Mouse (Mus musculus) frontal cortex, adult 2 months (tissue): ENCODE measurements around the gene Adamts2. TPM values are rescaled to one million over a fixed set of nuclear protein-coding genes. Genes with fewer than 3 reads are reported as not detected.
A peak's percentile ranks its signal among the peaks of the same experiment; 100 is the strongest.

ENCODE experiments used
- DNase-seq, 2 experiments: peaks; one replicate each; pipeline ENCODE4 v3.0.0; 2022; ENCODE audit warnings: low spot score in 1 of 2; ENCODE audit errors: extremely low spot score in 1 of 2
- polyA plus RNA-seq: library from polyadenylated mRNA; depleted of rRNA; stranded (reverse); fragments of >200 nt; gene quantifications from 2 replicates; pipeline ENCODE4 v1.2.3, GENCODE M21; 2012; rRNA removed

The Adamts2 gene
- polyA plus RNA-seq = 6.6 and 7.5 TPM in 2 replicates

GRCm38 (mm10) chr11:50601641-50602355, at the start of gene Adamts2:
TSS of gene Adamts2 (plus strand) at chr11:50602084.
- DNase-seq = peak in 1 of 2 experiments; percentile 39

- DNase-seq = no peak
Observed at GRCm38 (mm10) chr11:50557064-50557463, 44.8 kb upstream of the Adamts2 start.

GRCm38 (mm10) chr11:50559108-50559507, 42.8 kb upstream of the Adamts2 start:
- DNase-seq = peak in 1 of 2 experiments; percentile 12

GRCm38 (mm10) chr11:50565466-50566211, 36.2 kb upstream of the Adamts2 start:
- no peak for DNase-seq

GRCm38 (mm10) chr11:50571448-50571847, 30.4 kb upstream of the Adamts2 start:
- DNase-seq = no peak

GRCm38 (mm10) chr11:50576521-50576920, 25.4 kb upstream of the Adamts2 start:
- DNase-seq = no peak

GRCm38 (mm10) chr11:50587026-50587425, 14.9 kb upstream of the Adamts2 start:
- DNase-seq = peak in 1 of 2 experiments; percentile 52

- DNase-seq = peak in 1 of 2 experiments; percentile 74
Observed at GRCm38 (mm10) chr11:50587787-50588186, 14.1 kb upstream of the Adamts2 start.

GRCm38 (mm10) chr11:50589060-50589459, 12.8 kb upstream of the Adamts2 start:
- DNase-seq = peak in 1 of 2 experiments; percentile 50

GRCm38 (mm10) chr11:50591053-50591452, 10.8 kb upstream of the Adamts2 start:
- peak; percentile 56 to 66 for DNase-seq

- no peak for DNase-seq
Observed at GRCm38 (mm10) chr11:50592892-50593553, 8.9 kb upstream of the Adamts2 start.

- no peak for DNase-seq
Observed at GRCm38 (mm10) chr11:50596571-50596970, 5.3 kb upstream of the Adamts2 start.

GRCm38 (mm10) chr11:50599156-50599555, 2.7 kb upstream of the Adamts2 start:
- DNase-seq = no peak

- DNase-seq = peak in 1 of 2 experiments; percentile 40
Observed at GRCm38 (mm10) chr11:50602356-50603081, 635 bp downstream of the Adamts2 start.

GRCm38 (mm10) chr11:50603082-50603910, 1.4 kb downstream of the Adamts2 start:
- DNase-seq = peak in 1 of 2 experiments; percentile 17

GRCm38 (mm10) chr11:50604371-50604770, 2.5 kb downstream of the Adamts2 start:
- peak in 1 of 2 experiments; percentile 16 for DNase-seq

GRCm38 (mm10) chr11:50611181-50611580, 9.3 kb downstream of the Adamts2 start:
- DNase-seq = no peak

GRCm38 (mm10) chr11:50617015-50617543, 15.2 kb downstream of the Adamts2 start:
- DNase-seq = no peak

- no peak for DNase-seq
Observed at GRCm38 (mm10) chr11:50620926-50621325, 19.0 kb downstream of the Adamts2 start.
